Mouse (Mus musculus): Measurements from ENCODE around the gene Draxin. TPM values are rescaled to one million over a fixed set of nuclear protein-coding genes. Genes with fewer than 3 reads are reported as not detected.

The Draxin gene
- polyA plus RNA-seq, 1 experiment from 2014 or later: 15.7 TPM

DNA sequence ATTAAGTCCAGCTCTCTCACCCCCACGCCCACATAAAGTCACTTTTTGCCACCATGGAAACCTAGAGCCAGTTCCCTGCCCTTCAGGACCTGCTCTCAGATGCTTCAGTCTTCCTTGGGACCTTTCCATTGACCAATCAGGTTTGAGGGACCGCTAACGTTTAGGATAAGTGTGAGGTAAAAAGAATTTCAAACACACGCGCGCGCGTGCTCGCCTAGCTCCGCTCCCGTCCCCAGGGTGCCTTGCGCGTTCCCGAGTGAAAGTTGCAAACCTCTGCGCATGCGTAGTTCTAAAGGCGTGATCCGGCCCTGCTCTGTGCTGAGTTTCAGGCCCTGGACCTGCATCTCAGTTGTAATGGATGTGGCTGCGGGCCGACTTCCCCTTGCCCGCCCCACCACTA is 55.2 kb downstream of the Draxin start:
- Histone ChIP-seq H3K4me1 (peaks cover 8% of the 10 kb centered on the region; the same call in 1 of the 2 replicates), H3K9ac (no peak overlapping the region; the same call in 1 of the 2 replicates), H3K27me3 (replicated peaks) (no peaks in the 10 kb centered on the region), H3K36me3 (replicated peaks) (no peaks in the 10 kb centered on the region), H3K4me3 (peak overlapping the region; percentile 26), H3K27ac (no peak overlapping the region), H3K9me3 (no peaks in the 10 kb centered on the region), H3K4me2 (peak overlapping the region; percentile 45)
- 41% methylated on average over 21 of the region's 21 CpGs for WGBS
- ATAC-seq (replicated peaks): peak; percentile 44; the same call in 1 of the 2 replicates

- ATAC-seq (replicated peaks): peak; percentile 43
These were observed 55.8 kb downstream of the Draxin start for GRCm38 (mm10) chr4:148074521-148075189.

GRCm38 (mm10) chr4:148071508-148071907 is 59.0 kb downstream of the Draxin start:
- Histone ChIP-seq H3K4me3 (no peak overlapping the region), H3K36me3 (replicated peaks) (no peaks in the 10 kb centered on the region), H3K9ac (no peak overlapping the region), H3K27ac (no peak overlapping the region), H3K4me2 (no peak overlapping the region), H3K27me3 (replicated peaks) (no peaks in the 10 kb centered on the region), H3K9me3 (no peaks in the 10 kb centered on the region), H3K4me1 (peaks cover 8% of the 10 kb centered on the region; the same call in 1 of the 2 replicates)
- 68% methylated on average over 5 of the region's 5 CpGs for WGBS
- no peak for ATAC-seq (replicated peaks)

More at GRCm38 (mm10) chr4:148074521-148075189, 55.8 kb downstream of the Draxin start:
- WGBS: 48% methylated on average over 17 of the region's 17 CpGs
- H3K27ac ChIP-seq: no peak overlapping the region
- no peaks in the 10 kb centered on the region for H3K27me3 ChIP-seq (replicated peaks)
- no peak overlapping the region for H3K9ac ChIP-seq
- no peaks in the 10 kb centered on the region for H3K36me3 ChIP-seq (replicated peaks)
- H3K4me3 ChIP-seq: peak overlapping the region; percentile 26
- H3K4me2 ChIP-seq: peak overlapping the region; percentile 45
- peaks cover 8% of the 10 kb centered on the region; the same call in 1 of the 2 replicates for H3K4me1 ChIP-seq
- H3K9me3 ChIP-seq: no peaks in the 10 kb centered on the region

GRCm38 (mm10) chr4:148069602-148070218 is 60.8 kb downstream of the Draxin start:
- whole genome bisulfite sequencing: 85% methylated on average over 9 of the region's 9 CpGs
- Histone ChIP-seq H3K27ac (no peak overlapping the region), H3K4me1 (no peaks in the 10 kb centered on the region; the same call in 1 of the 2 replicates), H3K4me2 (no peak overlapping the region), H3K4me3 (no peak overlapping the region), H3K9me3 (no peaks in the 10 kb centered on the region), H3K36me3 (replicated peaks) (no peaks in the 10 kb centered on the region), H3K27me3 (replicated peaks) (no peaks in the 10 kb centered on the region), H3K9ac (no peak overlapping the region)
- ATAC-seq (replicated peaks): no peak

- Histone ChIP-seq H3K4me2 (no peak overlapping the region), H3K27me3 (replicated peaks) (no peaks in the 10 kb centered on the region), H3K36me3 (replicated peaks) (no peaks in the 10 kb centered on the region), H3K9ac (no peak overlapping the region), H3K4me1 (no peaks in the 10 kb centered on the region), H3K27ac (no peak overlapping the region), H3K9me3 (no peaks in the 10 kb centered on the region), H3K4me3 (no peak overlapping the region)
- 86% methylated on average over 8 of the region's 8 CpGs for whole genome bisulfite sequencing
- ATAC-seq (replicated peaks): no peak
These were observed 63.2 kb downstream of the Draxin start for GRCm38 (mm10) chr4:148067346-148067745.

- H3K4me1 ChIP-seq: no peaks in the 10 kb centered on the region
- H3K27ac ChIP-seq: no peak overlapping the region
- H3K9me3 ChIP-seq: no peaks in the 10 kb centered on the region
- no peaks in the 10 kb centered on the region for H3K27me3 ChIP-seq (replicated peaks)
- no peak overlapping the region for H3K4me2 ChIP-seq
- H3K9ac ChIP-seq: no peak overlapping the region
- 42% methylated on average over 9 of the region's 9 CpGs for WGBS
- no peaks in the 10 kb centered on the region for H3K36me3 ChIP-seq (replicated peaks)
- ATAC-seq (replicated peaks): no peak
- no peak overlapping the region for H3K4me3 ChIP-seq
These were observed 64.1 kb downstream of the Draxin start for GRCm38 (mm10) chr4:148066401-148066744.

GRCm38 (mm10) chr4:148065702-148066400 is 64.6 kb downstream of the Draxin start:
- no peak for ATAC-seq (replicated peaks)
- no peaks in the 10 kb centered on the region for H3K27me3 ChIP-seq (replicated peaks)
- 25% methylated on average over 6 of the region's 6 CpGs for WGBS

GRCm38 (mm10) chr4:148061086-148061480 is 69.4 kb downstream of the Draxin start:
- Histone ChIP-seq H3K9me3 (no peaks in the 10 kb centered on the region), H3K4me1 (no peaks in the 10 kb centered on the region), H3K4me3 (no peak overlapping the region), H3K9ac (no peak overlapping the region), H3K4me2 (no peak overlapping the region), H3K27me3 (replicated peaks) (no peaks in the 10 kb centered on the region), H3K27ac (no peak overlapping the region), H3K36me3 (replicated peaks) (peaks cover 19% of the 10 kb centered on the region)
- 88% methylated on average over 9 of the region's 9 CpGs for WGBS
- no peak for ATAC-seq (replicated peaks)

More at GRCm38 (mm10) chr4:148065702-148066400, 64.6 kb downstream of the Draxin start:
- Histone ChIP-seq H3K9me3 (no peaks in the 10 kb centered on the region), H3K27ac (no peak overlapping the region), H3K4me3 (no peak overlapping the region), H3K4me1 (no peaks in the 10 kb centered on the region), H3K36me3 (replicated peaks) (no peaks in the 10 kb centered on the region), H3K4me2 (no peak overlapping the region), H3K9ac (no peak overlapping the region)

DNA sequence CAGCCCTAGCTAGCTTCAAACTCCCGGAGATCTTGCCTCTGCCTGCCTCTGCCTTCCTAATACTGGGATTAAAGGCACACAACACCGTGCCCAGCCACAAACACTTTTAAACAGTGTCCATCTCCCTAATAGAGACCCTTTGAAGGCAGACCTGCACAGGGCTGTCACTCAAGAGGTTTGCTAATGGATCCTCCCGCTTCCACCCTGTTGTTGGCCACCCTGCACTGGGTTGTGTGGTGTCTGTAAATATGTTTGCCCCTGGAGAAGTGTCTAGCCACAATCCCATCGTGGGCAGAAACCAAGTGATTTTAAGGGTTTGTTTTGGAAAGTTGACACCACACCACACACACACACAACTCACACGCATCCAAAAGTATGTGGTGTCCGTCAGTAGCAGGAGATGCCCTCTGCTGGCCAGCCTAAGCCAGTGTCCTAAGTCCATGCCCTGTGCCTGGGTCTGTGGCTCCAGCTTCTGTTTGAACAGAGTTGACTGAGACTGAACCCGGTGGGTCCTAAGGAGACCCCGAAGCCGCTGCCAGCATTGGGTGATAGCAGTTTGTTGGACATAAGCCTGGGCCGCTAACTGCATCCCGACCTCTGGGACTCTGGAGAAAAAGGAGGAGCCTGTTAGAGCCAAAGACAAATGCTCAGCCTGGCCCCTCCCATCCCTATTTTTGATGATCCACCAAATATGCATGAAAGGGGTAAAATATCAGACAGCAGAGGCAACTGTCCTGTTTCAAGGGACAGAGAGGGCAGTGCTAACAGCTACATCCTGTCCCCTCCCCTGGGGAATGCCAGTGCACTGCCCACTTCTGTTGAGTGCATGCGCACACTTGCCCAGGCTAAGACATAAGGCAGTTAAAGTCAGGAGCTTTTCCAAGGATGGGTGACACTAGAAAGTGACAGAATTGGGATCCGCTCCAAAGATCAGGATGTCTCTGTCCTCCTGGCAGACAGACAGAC is 70.1 kb downstream of the Draxin start:
- Histone ChIP-seq H3K36me3 (replicated peaks) (peaks cover 26% of the 10 kb centered on the region), H3K4me2 (no peak overlapping the region), H3K27ac (no peak overlapping the region), H3K4me1 (no peaks in the 10 kb centered on the region), H3K9ac (no peak overlapping the region), H3K27me3 (replicated peaks) (no peaks in the 10 kb centered on the region), H3K4me3 (no peak overlapping the region), H3K9me3 (no peaks in the 10 kb centered on the region)
- WGBS: 50% methylated on average over 13 of the region's 13 CpGs
- ATAC-seq (replicated peaks): peak; percentile 60

- Histone ChIP-seq H3K27me3 (replicated peaks) (no peaks in the 10 kb centered on the region), H3K9me3 (no peaks in the 10 kb centered on the region), H3K4me3 (no peak overlapping the region), H3K36me3 (replicated peaks) (peaks cover 34% of the 10 kb centered on the region), H3K27ac (no peak overlapping the region), H3K4me2 (no peak overlapping the region), H3K9ac (no peak overlapping the region), H3K4me1 (no peaks in the 10 kb centered on the region)
- ATAC-seq (replicated peaks): no peak
- whole genome bisulfite sequencing: 91% methylated on average over 6 of the region's 6 CpGs
These were observed 71.5 kb downstream of the Draxin start for GRCm38 (mm10) chr4:148058993-148059392.

GRCm38 (mm10) chr4:148058218-148058819 is 72.2 kb downstream of the Draxin start:
- H3K27ac ChIP-seq: no peak overlapping the region
- H3K4me2 ChIP-seq: no peak overlapping the region
- no peak overlapping the region for H3K4me3 ChIP-seq
- peaks cover 41% of the 10 kb centered on the region for H3K36me3 ChIP-seq (replicated peaks)
- no peak overlapping the region for H3K9ac ChIP-seq
- ATAC-seq (replicated peaks): no peak
- WGBS: 91% methylated on average over 9 of the region's 9 CpGs
- no peaks in the 10 kb centered on the region for H3K9me3 ChIP-seq
- no peaks in the 10 kb centered on the region for H3K4me1 ChIP-seq
- H3K27me3 ChIP-seq (replicated peaks): no peaks in the 10 kb centered on the region
